Mouse (Mus musculus) heart, embryonic 14.5 days (tissue): ENCODE data around the gene Skint10. TPM values are rescaled to one million over a fixed set of nuclear protein-coding genes. Genes with fewer than 3 reads are reported as not detected.

Experiments used
- ATAC-seq: fragments of 200-750 bp; cut with Nextera tagmentation; 2 replicates; pipeline ENCODE4 v1.8.0; 2017; ENCODE audit warnings: low read depth, moderate TSS enrichment; ENCODE audit not compliant: insufficient number of reproducible peaks, insufficient read depth, low FRiP score
- H3K27ac ChIP-seq, 2 experiments: fragments of 200-500 bp in 1 of 2; fragments of 300-500 bp in 1 of 2; sonication (generic) in 1 of 2; replicated peaks in 1 of 2; 2 replicates each; pipeline ENCODE4 v1.5.1; 2012 to 2014; ENCODE audit warnings: low read depth in 2 of 2, low read length in 2 of 2, control low read depth in 1 of 2, mild to moderate bottlenecking in 1 of 2, mixed read lengths in 1 of 2; ENCODE audit not compliant: control insufficient read depth in 1 of 2, insufficient read depth in 1 of 2
- H3K27me3 ChIP-seq: fragments of 300-500 bp; sonication (generic); 2 replicates; pipeline ENCODE4 v1.6.1; 2014; ENCODE audit warnings: mild to moderate bottlenecking, low read length, control low read depth; ENCODE audit not compliant: control insufficient read depth, insufficient read depth
- H3K36me3 ChIP-seq: fragments of 300-500 bp; sonication (generic); 2 replicates; pipeline ENCODE4 v1.6.1; 2014; ENCODE audit warnings: mild to moderate bottlenecking, control low read depth, low read length, mixed read lengths; ENCODE audit not compliant: control insufficient read depth, insufficient read depth
- H3K4me1 ChIP-seq, 2 experiments: fragments of 200-500 bp in 1 of 2; fragments of 300-500 bp in 1 of 2; sonication (generic) in 1 of 2; 2 replicates each; pipeline ENCODE4 v1.6.1; 2012 to 2014; ENCODE audit warnings: low read length in 2 of 2, control low read depth in 1 of 2, mixed read lengths in 1 of 2; ENCODE audit not compliant: control insufficient read depth in 2 of 2, insufficient read depth in 2 of 2
- H3K4me2 ChIP-seq: fragments of 300-500 bp; sonication (generic); 2 replicates; pipeline ENCODE4 v1.6.1; 2014; ENCODE audit warnings: mild to moderate bottlenecking, low read length
- H3K4me3 ChIP-seq, 2 experiments: fragments of 200-500 bp in 1 of 2; fragments of 300-500 bp in 1 of 2; sonication (generic) in 1 of 2; 2 replicates each; pipeline ENCODE4 v1.5.1; 2012 to 2014; ENCODE audit warnings: low read length in 2 of 2, mild to moderate bottlenecking in 2 of 2, control low read depth in 1 of 2, low read depth in 1 of 2, moderate library complexity in 1 of 2; ENCODE audit not compliant: control insufficient read depth in 1 of 2, insufficient read depth in 1 of 2
- H3K9ac ChIP-seq: fragments of 300-500 bp; sonication (generic); 2 replicates; pipeline ENCODE4 v1.6.1; 2014; ENCODE audit warnings: mild to moderate bottlenecking, low read length
- H3K9me3 ChIP-seq: fragments of 300-500 bp; sonication (generic); 2 replicates; pipeline ENCODE4 v1.6.1; 2016; ENCODE audit warnings: low read length, control low read depth; ENCODE audit not compliant: control insufficient read depth
- WGBS: fragments of 180-500 bp; shearing (Covaris S2); extraction: QIAGEN DNeasy Blood & Tissue Kit; methylation state at CpG from one replicate; pipeline ENCODE4 v1.1.7; 2014; 5-methylcytosine and 5-hydroxymethylcytosine counted together
- polyA plus RNA-seq: library from polyadenylated mRNA; unstranded; fragments of >200 nt; fragmentation: Nextera tagmentation; extraction: Ambion mirVana; gene quantifications from 2 replicates; pipeline ENCODE4 v1.2.1, GENCODE M21; 2014

Skint10 gene
- not detected in 2 replicates for polyA plus RNA-seq

- H3K4me2 ChIP-seq = no peak within 1 kb of the TSS
- H3K9me3 ChIP-seq = peaks cover 3% of the 10 kb centered on the region; the same call in 1 of the 2 replicates
- H3K9ac ChIP-seq = no peak within 1 kb of the TSS
- no peaks in the 10 kb centered on the region for H3K4me1 ChIP-seq
- H3K27ac ChIP-seq = no peak within 1 kb of the TSS
- no peaks in the 10 kb centered on the region for H3K36me3 ChIP-seq
- no peak within 1 kb of the TSS for H3K4me3 ChIP-seq
- 53% methylated on average over 1 of the region's 1 CpGs for WGBS
- H3K27me3 ChIP-seq = no peaks in the 10 kb centered on the region
- ATAC-seq = no peak
Measured at GRCm38 (mm10) chr4:112774766-112775165, at the start of gene Skint10. TSS of gene Skint10 (minus strand) at chr4:112774866.

GRCm38 (mm10) chr4:112790646-112791045 lies 16.0 kb upstream of the Skint10 start:
- H3K4me2 ChIP-seq = no peak overlapping the region
- no peaks in the 10 kb centered on the region for H3K27me3 ChIP-seq
- WGBS = 5% methylated on average over 1 of the region's 1 CpGs
- no peak overlapping the region for H3K9ac ChIP-seq
- H3K4me3 ChIP-seq = no peak overlapping the region
- H3K27ac ChIP-seq = no peak overlapping the region
- H3K36me3 ChIP-seq = no peaks in the 10 kb centered on the region
- H3K4me1 ChIP-seq = no peaks in the 10 kb centered on the region
- no peak for ATAC-seq
- peaks cover 17% of the 10 kb centered on the region for H3K9me3 ChIP-seq

Other genes with a start within 250 kb of the Skint10 start
- not detected in 2 replicates for gene Skint2, start 217.7 kb downstream of the Skint10 start, polyA plus RNA-seq